Mouse (Mus musculus) hindbrain, postnatal 0 days (tissue): ENCODE measurements at regions not wholly inside any gene's neighbourhood (a gene's known extent, or its start where the extent isn't known, plus 50 kb on each side); places are given as distances from the start of the nearest gene placed in this dataset.

ENCODE experiments used
- ATAC-seq: fragments of 200-750 bp; cut with Nextera tagmentation; 2 replicates; pipeline ENCODE4 v1.8.0; 2017; ENCODE audit warnings: mild to moderate bottlenecking, moderate TSS enrichment, moderate library complexity
- DNase-seq: peaks from one replicate; pipeline ENCODE4 v3.0.0-alpha.2; 2015; ENCODE audit warnings: low spot score
- H3K27ac ChIP-seq: fragments of 300-500 bp; sonication (generic); 2 replicates; pipeline ENCODE4 v1.5.1; 2014; ENCODE audit warnings: mild to moderate bottlenecking
- H3K27me3 ChIP-seq: fragments of 300-500 bp; sonication (generic); 2 replicates; pipeline ENCODE4 v1.6.1; 2014; ENCODE audit warnings: low read length, mixed read lengths; ENCODE audit not compliant: insufficient read depth
- H3K36me3 ChIP-seq: fragments of 300-500 bp; sonication (generic); 2 replicates; pipeline ENCODE4 v1.6.1; 2014; ENCODE audit warnings: low read length, mixed read lengths; ENCODE audit not compliant: insufficient read depth
- H3K4me1 ChIP-seq: fragments of 300-500 bp; sonication (generic); 2 replicates; pipeline ENCODE4 v1.6.1; 2014; ENCODE audit warnings: antibody characterized with exemption, low read length, mixed read lengths; ENCODE audit not compliant: insufficient read depth
- H3K4me2 ChIP-seq: fragments of 300-500 bp; sonication (generic); 2 replicates; pipeline ENCODE4 v1.6.1; 2014; ENCODE audit warnings: low read depth, mild to moderate bottlenecking, low read length, moderate library complexity, mixed read lengths
- H3K4me3 ChIP-seq: fragments of 300-500 bp; sonication (generic); 2 replicates; pipeline ENCODE4 v1.5.1; 2014; ENCODE audit warnings: low read length
- H3K9ac ChIP-seq: fragments of 300-500 bp; sonication (generic); replicated peaks from 2 replicates; pipeline ENCODE4 v1.6.1; 2014; ENCODE audit warnings: mild to moderate bottlenecking, low read length, moderate library complexity, mixed read lengths
- H3K9me3 ChIP-seq: fragments of 300-500 bp; sonication (generic); 2 replicates; pipeline ENCODE4 v1.6.1; 2016; ENCODE audit warnings: low read length, mixed read lengths
- CTCF ChIP-seq: IDR thresholded peaks from 2 replicates; pipeline ENCODE4 v1.5.1; 2016; ENCODE audit warnings: antibody characterized with exemption, control low read depth, low read depth
- WGBS: fragments of 180-500 bp; shearing (Covaris S2); extraction: QIAGEN DNeasy Blood & Tissue Kit; methylation state at CpG from one replicate; pipeline ENCODE4 v1.1.7; 2014; 5-methylcytosine and 5-hydroxymethylcytosine counted together

DNA sequence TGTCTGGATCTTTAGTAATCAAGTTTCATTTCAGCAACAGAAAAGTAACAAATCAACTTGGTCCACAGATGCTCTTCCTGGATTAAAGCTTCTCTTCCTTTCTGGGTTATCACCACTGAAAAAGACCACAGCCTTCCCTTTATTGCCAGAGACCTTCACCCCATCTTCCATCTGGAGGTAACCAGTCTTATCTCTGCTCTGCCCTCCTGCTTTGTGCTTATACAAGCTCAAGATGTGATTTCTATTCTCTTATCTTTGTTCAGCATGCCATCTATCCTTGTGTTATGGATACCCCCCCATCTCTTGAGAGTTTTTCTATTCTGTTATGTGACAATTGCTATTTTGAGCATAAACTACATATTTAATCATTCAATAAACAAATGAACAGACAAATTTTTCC is 734.5 kb upstream of the Tbl1xr1 start:
- no peaks in the 10 kb centered on the region for H3K9me3 ChIP-seq
- DNase-seq (no peak), ATAC-seq (no peak)
- no peak overlapping the region for H3K4me2 ChIP-seq
- no peak overlapping the region for H3K4me3 ChIP-seq
- no peaks in the 10 kb centered on the region for H3K27me3 ChIP-seq
- no peaks in the 10 kb centered on the region for H3K36me3 ChIP-seq
- no peak overlapping the region for H3K27ac ChIP-seq
- H3K9ac ChIP-seq: no peak overlapping the region
- no peak for TF ChIP-seq CTCF
- H3K4me1 ChIP-seq: no peaks in the 10 kb centered on the region

DNA sequence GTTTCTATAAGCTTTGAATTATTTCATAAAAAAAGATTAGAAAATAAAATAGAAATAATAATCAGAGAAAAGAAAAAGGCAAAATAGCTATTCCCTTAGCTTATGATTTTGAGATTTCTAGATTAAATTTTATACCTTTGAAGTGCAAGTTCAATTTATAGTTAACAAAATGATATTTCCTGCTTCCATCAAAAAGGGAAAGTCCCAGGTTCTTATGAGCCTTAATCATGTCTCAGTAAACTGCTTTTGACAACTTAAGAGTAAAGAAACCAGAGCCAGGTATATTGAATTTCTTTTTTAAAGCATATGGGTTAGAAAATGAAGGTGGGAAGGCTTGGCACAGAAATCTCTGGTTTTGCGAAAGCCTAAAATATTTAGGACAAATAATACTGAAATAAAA is 733.4 kb upstream of the Tbl1xr1 start:
- Histone ChIP-seq H3K9me3 (no peaks in the 10 kb centered on the region), H3K36me3 (no peaks in the 10 kb centered on the region), H3K27ac (no peak overlapping the region), H3K27me3 (no peaks in the 10 kb centered on the region), H3K4me3 (no peak overlapping the region), H3K4me1 (no peaks in the 10 kb centered on the region), H3K9ac (no peak overlapping the region), H3K4me2 (no peak overlapping the region)
- no peak for DNase-seq
- WGBS: 94% methylated on average over 1 of the region's 1 CpGs
- ATAC-seq: no peak
- no peak for TF ChIP-seq CTCF

DNA sequence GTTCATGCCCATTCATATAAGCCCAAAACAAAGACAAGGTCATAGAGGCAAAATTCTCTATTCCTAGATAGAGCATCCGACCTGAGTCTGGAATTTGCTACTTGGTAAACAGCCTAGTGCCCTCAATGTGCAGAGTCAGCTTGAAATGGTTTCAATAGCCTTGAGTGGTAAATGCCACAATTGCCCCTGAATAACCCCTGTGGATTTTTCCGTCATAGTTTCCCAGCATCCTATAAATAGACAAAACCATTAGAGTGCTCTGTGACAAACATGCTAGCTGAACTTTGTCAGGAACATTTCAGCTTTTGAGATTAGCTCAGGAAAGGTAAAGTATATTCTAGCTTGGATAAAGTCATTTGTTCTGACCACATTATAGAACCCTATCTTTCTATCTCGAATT is 727.0 kb upstream of the Tbl1xr1 start:
- ATAC-seq (no peak), DNase-seq (no peak)
- Histone ChIP-seq H3K4me2 (no peak overlapping the region), H3K4me3 (no peak overlapping the region), H3K36me3 (no peaks in the 10 kb centered on the region), H3K27me3 (no peaks in the 10 kb centered on the region), H3K9ac (no peak overlapping the region), H3K4me1 (no peaks in the 10 kb centered on the region), H3K27ac (no peak overlapping the region), H3K9me3 (no peaks in the 10 kb centered on the region)
- TF ChIP-seq CTCF: no peak
- 73% methylated on average over 3 of the region's 3 CpGs for WGBS

DNA sequence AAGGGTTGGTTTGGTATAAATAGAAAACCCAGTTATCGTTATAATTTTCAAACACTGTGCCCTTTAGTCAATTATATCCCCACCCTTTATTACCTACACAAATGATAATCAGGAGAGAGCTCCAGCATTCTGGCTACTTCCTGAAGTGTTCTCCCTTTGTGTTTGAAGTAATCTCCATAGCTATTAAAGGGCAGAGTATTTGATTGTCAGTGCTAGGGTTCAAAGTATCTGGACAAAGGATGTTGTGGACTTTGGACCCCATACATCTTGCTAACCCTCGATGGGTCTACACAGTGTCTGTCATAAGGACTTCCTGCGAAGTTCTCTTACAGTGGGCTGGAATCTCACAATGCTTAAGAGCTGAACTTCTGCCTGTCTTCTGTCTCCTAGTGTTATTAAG is 720.3 kb upstream of the Tbl1xr1 start:
- DNase-seq (no peak), ATAC-seq (no peak)
- 79% methylated on average over 3 of the region's 3 CpGs for WGBS

DNA sequence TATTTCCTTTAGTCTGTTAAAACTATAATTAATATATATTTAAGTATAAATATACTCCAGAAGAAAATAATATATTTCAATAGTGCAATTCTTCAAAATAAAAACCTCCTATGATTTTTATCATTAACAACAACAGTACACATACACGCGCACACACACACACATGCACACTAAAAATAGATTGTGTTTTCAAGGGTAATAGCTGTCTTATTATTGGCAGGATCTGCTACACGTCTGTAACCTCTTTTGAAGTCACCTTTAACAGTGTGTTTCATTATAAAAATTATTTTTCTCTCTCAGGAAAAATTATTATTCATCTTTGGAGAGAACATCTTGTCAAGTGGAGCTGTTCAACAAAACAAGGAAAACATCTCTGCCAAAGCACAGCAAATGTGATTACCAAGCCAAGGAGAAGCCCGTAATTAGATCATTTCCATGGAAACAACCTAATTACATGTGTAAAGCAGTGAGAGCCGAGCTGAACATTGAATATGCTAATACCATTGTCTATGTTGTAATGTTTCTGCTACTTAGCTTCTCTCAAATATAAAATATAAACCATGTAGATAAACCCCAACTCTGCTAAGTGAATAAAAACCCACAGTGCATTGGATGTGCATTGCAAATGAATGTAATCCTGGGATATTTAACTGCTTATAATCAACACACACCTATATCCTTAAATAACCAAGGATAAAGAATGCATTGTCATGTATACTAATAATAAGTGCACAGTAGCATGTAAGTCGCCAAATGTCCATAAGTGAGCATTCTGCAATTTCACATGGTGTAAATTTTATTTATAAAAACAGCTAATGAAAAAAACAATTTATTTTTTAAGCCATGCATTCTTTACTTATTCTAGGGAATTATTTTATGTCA is 719.4 kb upstream of the Tbl1xr1 start:
- H3K4me2 ChIP-seq: peak overlapping the region; percentile 25; the same call in 1 of the 2 replicates

More for the DNA sequence above, 720.3 kb upstream of the Tbl1xr1 start:
- TF ChIP-seq CTCF: no peak
- Histone ChIP-seq H3K36me3 (no peaks in the 10 kb centered on the region), H3K27ac (no peak overlapping the region), H3K9ac (no peak overlapping the region), H3K4me1 (no peaks in the 10 kb centered on the region), H3K4me3 (no peak overlapping the region), H3K27me3 (no peaks in the 10 kb centered on the region), H3K4me2 (no peak overlapping the region), H3K9me3 (no peaks in the 10 kb centered on the region)

DNA sequence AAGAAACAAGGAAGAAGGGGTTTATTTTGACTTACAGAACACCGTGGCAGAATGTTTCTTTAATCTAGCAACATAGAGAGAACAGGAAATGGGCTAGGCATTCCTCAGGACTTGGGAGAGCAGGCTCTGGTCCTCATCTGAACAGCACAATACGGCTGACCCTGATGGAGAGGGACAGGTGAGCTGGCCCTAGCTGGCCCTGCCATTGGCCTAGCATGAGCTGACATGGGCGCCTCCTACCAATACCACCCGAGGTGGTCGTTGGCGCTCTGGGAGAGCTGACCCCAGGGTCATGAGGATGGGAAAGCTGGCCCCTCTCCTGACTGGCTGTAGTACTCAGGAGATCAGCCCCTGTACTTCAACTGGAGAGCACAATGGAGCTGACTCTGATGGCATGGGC is 718.4 kb upstream of the Tbl1xr1 start:
- DNase-seq (no peak), ATAC-seq (peak; percentile 32; the same call in 1 of the 2 replicates)
- no peak for TF ChIP-seq CTCF
- Histone ChIP-seq H3K9ac (no peak overlapping the region), H3K9me3 (no peaks in the 10 kb centered on the region), H3K36me3 (no peaks in the 10 kb centered on the region), H3K27me3 (no peaks in the 10 kb centered on the region), H3K4me1 (no peaks in the 10 kb centered on the region), H3K27ac (no peak overlapping the region), H3K4me3 (no peak overlapping the region), H3K4me2 (no peak overlapping the region)
- 89% methylated on average over 6 of the region's 6 CpGs for WGBS

More for the DNA sequence above, 719.4 kb upstream of the Tbl1xr1 start:
- ATAC-seq (peak; percentile 88), DNase-seq (peak; percentile 86)
- H3K4me1 ChIP-seq: no peaks in the 10 kb centered on the region
- no peak overlapping the region for H3K9ac ChIP-seq
- WGBS: 39% methylated on average over 6 of the region's 6 CpGs
- H3K27me3 ChIP-seq: no peaks in the 10 kb centered on the region
- H3K36me3 ChIP-seq: no peaks in the 10 kb centered on the region
- no peak for TF ChIP-seq CTCF
- no peak overlapping the region for H3K4me3 ChIP-seq
- no peak overlapping the region; the same call in 1 of the 2 replicates for H3K27ac ChIP-seq
- no peaks in the 10 kb centered on the region for H3K9me3 ChIP-seq

DNA sequence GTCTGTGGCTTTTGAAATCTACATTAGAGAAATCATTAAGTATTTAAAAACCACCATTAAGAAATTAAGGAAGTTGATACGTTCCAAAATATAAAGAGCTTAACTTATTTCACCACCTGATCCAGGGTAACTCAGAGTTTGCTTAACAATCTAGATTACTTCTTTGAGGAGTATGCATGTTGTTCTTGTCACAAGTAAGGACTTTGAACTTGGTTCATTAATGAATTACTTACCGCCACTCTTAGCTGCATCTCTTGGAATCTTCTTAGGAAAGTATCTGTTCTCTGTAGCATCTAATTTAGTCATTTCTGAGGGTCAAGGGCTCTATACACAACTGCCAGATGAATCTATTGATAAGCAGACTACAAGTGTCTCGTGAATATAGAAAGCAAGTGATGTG is 715.4 kb upstream of the Tbl1xr1 start:
- no peak for TF ChIP-seq CTCF
- no peak for ATAC-seq
- no peak for DNase-seq
- H3K4me1 ChIP-seq: no peaks in the 10 kb centered on the region
- WGBS: 90% methylated on average over 3 of the region's 3 CpGs
- no peak overlapping the region for H3K4me3 ChIP-seq
- H3K9ac ChIP-seq: no peak overlapping the region
- H3K36me3 ChIP-seq: no peaks in the 10 kb centered on the region
- no peaks in the 10 kb centered on the region for H3K27me3 ChIP-seq
- H3K4me2 ChIP-seq: no peak overlapping the region
- no peak overlapping the region for H3K27ac ChIP-seq
- no peaks in the 10 kb centered on the region for H3K9me3 ChIP-seq
